7 mouse cellular contexts compared by ENCODE assay signal in genomic region chr10:40256716-40257115, GRCm38 (mm10). TPM values are rescaled to one million over a fixed set of nuclear protein-coding genes. Genes with fewer than 3 reads are reported as not detected.
A peak's percentile ranks its signal among the peaks of the same experiment; 100 is the strongest.
DNase-seq lines count a peak whose midpoint lies in the region; ATAC-seq and TF ChIP-seq lines count a peak whose summit lies in the region.

No protein-coding gene starts in this region.

- 1% methylated on average over 5 of the region's 5 CpGs for WGBS in cerebellum, adult 2 months
- WGBS in forebrain, embryonic 16.5 days, result 2% methylated on average over 5 of the region's 5 CpGs
- WGBS in hindbrain, embryonic 11.5 days, result 5% methylated on average over 5 of the region's 5 CpGs

- TF ChIP-seq POLR2A in cerebellum, adult 2 months (IDR thresholded peaks at IDR 0.05; ENCODE audit: borderline replicate concordance, insufficient read depth, low read length), result no peak

- CTCF ChIA-PET in Patski (lab: Charles Lee), result interaction anchor here (0.9 kb wide), 1 partner anchor 44 kb away, joined by 3 read pairs; no protein-coding TSS in a partner anchor

- ATAC-seq in Patski, result peak; percentile 3
- ATAC-seq in forebrain, embryonic 16.5 days, result peak; percentile 76
- peak; percentile 75 for ATAC-seq in hindbrain, embryonic 11.5 days (ENCODE audit: low FRiP score)
- peak; percentile 28 for ATAC-seq in megakaryocyte progenitor cell, adult 5-6 weeks (replicated peaks; ENCODE audit: poor library complexity)

- no peak for DNase-seq in Patski (ENCODE audit: low read depth, low spot score)
- DNase-seq in cerebellum, adult 2 months, result peak; percentile 41 to 49
- DNase-seq in hindbrain, embryonic 11.5 days (ENCODE audit: low spot score), result peak; percentile 77
- peak; percentile 45 to 49 for DNase-seq in left cerebral cortex, postnatal 14 days (ENCODE audit: low spot score in 2 of 2)
- DNase-seq in right cerebral cortex, postnatal 4 days, result peak; percentile 32

- H3K4me3 ChIP-seq in cerebellum, adult 2 months (replicated peaks; ENCODE audit: insufficient read depth, low read depth, low read length), result peak overlapping the region; percentile 42
- peak overlapping the region; percentile 73 for H3K4me3 ChIP-seq in forebrain, embryonic 16.5 days (replicated peaks; ENCODE audit: low read length)
- peak overlapping the region; percentile 58 for H3K4me3 ChIP-seq in hindbrain, embryonic 11.5 days (ENCODE audit: low read depth, low read length)

- H3K9ac ChIP-seq in forebrain, embryonic 16.5 days (replicated peaks; ENCODE audit: low read depth, low read length), result peak overlapping the region; percentile 82
- peak overlapping the region; percentile 85 for H3K9ac ChIP-seq in hindbrain, embryonic 11.5 days (ENCODE audit: low read depth, low read length)

- intact Hi-C loops in left cerebral cortex, postnatal 14 days (cut with DNase I), result no loop called here

- no peaks in the 10 kb centered on the region for H3K9me3 ChIP-seq in forebrain, embryonic 16.5 days (ENCODE audit: control insufficient read depth, low read length)
- no peaks in the 10 kb centered on the region for H3K9me3 ChIP-seq in hindbrain, embryonic 11.5 days (ENCODE audit: control insufficient read depth, low read length)

- H3K27ac ChIP-seq in cerebellum, adult 2 months (ENCODE audit: insufficient read depth, low read length), result no peak overlapping the region
- H3K27ac ChIP-seq in forebrain, embryonic 16.5 days (ENCODE audit: low read length), result peak overlapping the region; percentile 90
- H3K27ac ChIP-seq in hindbrain, embryonic 11.5 days (ENCODE audit: low read depth, low read length), result peak overlapping the region; percentile 78; the same call in 1 of the 2 replicates

- POLR2A ChIA-PET in Patski (lab: Charles Lee), result interaction anchor here (1.3 kb wide), 1 partner anchor 267 kb away, joined by 4 read pairs; no protein-coding TSS in a partner anchor

- in situ Hi-C loops in Patski (cut with MboI; ENCODE audit: low pct_unique_long_range_greater_than_20kb), result loop anchor here (5.0 to 25.0 kb wide), 3 partner anchors 91 to 631 kb away; partner anchors contain the start of genes Cdc40 and Wasf1

- H3K36me3 ChIP-seq in forebrain, embryonic 16.5 days (ENCODE audit: control insufficient read depth, insufficient read depth), result peaks cover 5% of the 10 kb centered on the region; the same call in 1 of the 2 replicates
- no peaks in the 10 kb centered on the region for H3K36me3 ChIP-seq in hindbrain, embryonic 11.5 days (ENCODE audit: control insufficient read depth, insufficient read depth, low read length)

- no peak for TF ChIP-seq CTCF in Patski (IDR thresholded peaks at IDR 0.05)
- no peak for TF ChIP-seq CTCF in cerebellum, adult 2 months (IDR thresholded peaks at IDR 0.05; ENCODE audit: borderline replicate concordance, insufficient read depth, low read depth, low read length)

- H3K4me2 ChIP-seq in forebrain, embryonic 16.5 days (ENCODE audit: low read length), result peak overlapping the region; percentile 71
- H3K4me2 ChIP-seq in hindbrain, embryonic 11.5 days (replicated peaks; ENCODE audit: low read depth, low read length), result peak overlapping the region; percentile 42

- H3K4me1 ChIP-seq in cerebellum, adult 2 months (ENCODE audit: control insufficient read depth, insufficient read depth, low read length), result peaks cover 4% of the 10 kb centered on the region
- H3K4me1 ChIP-seq in forebrain, embryonic 16.5 days (replicated peaks; ENCODE audit: control insufficient read depth, insufficient read depth, low read length), result peaks cover 6% of the 10 kb centered on the region
- H3K4me1 ChIP-seq in hindbrain, embryonic 11.5 days (replicated peaks; ENCODE audit: control insufficient read depth, insufficient read depth, low read length), result no peaks in the 10 kb centered on the region

- no peaks in the 10 kb centered on the region for H3K27me3 ChIP-seq in Patski
- H3K27me3 ChIP-seq in cerebellum, adult 2 months (ENCODE audit: control insufficient read depth, insufficient read depth, low read length), result no peaks in the 10 kb centered on the region
- no peaks in the 10 kb centered on the region for H3K27me3 ChIP-seq in forebrain, embryonic 16.5 days (replicated peaks; ENCODE audit: control insufficient read depth, insufficient read depth, low read length)
- no peaks in the 10 kb centered on the region for H3K27me3 ChIP-seq in hindbrain, embryonic 11.5 days (ENCODE audit: control insufficient read depth, insufficient read depth, low read length)

RNA-seq across cellular contexts. Expression of gene Gtf3c6, which starts 1.2 kb away (rescaled TPM):
- 92.1 TPM for polyA plus RNA-seq in Patski (2021)
- 28.1 and 33.2 TPM in 2 replicates for polyA plus RNA-seq in cerebellum, adult 2 months (2012; rRNA removed)
- polyA plus RNA-seq in forebrain, embryonic 16.5 days (2015; fragmentation: Nextera tagmentation; extraction: Ambion mirVana), result 85.4 and 88.5 TPM in 2 replicates
- polyA plus RNA-seq in hindbrain, embryonic 11.5 days (2014; fragmentation: Nextera tagmentation; extraction: Ambion mirVana), result 151 and 155 TPM in 2 replicates
- total RNA-seq in left cerebral cortex, postnatal 14 days (2021), result 10 to 100 TPM; 19.2 to 21.3 TPM
- 69.0 and 87.6 TPM in 2 replicates for total RNA-seq in megakaryocyte progenitor cell, adult 5-6 weeks (2015)
- 219 and 265 TPM in 2 replicates for total RNA-seq in megakaryocyte progenitor cell, adult 5-6 weeks (2017)

RNA-seq across cellular contexts. Expression of gene Rpf2, which starts 9.9 kb away (rescaled TPM):
- polyA plus RNA-seq in Patski (2021), result 40.5 TPM
- polyA plus RNA-seq in cerebellum, adult 2 months (2012; rRNA removed), result 13.8 and 15.1 TPM in 2 replicates
- 76.7 and 80.5 TPM in 2 replicates for polyA plus RNA-seq in forebrain, embryonic 16.5 days (2015; fragmentation: Nextera tagmentation; extraction: Ambion mirVana)
- 89.6 and 94.0 TPM in 2 replicates for polyA plus RNA-seq in hindbrain, embryonic 11.5 days (2014; fragmentation: Nextera tagmentation; extraction: Ambion mirVana)
- 10 to 100 TPM; 20.4 to 25.6 TPM for total RNA-seq in left cerebral cortex, postnatal 14 days (2021)
- total RNA-seq in megakaryocyte progenitor cell, adult 5-6 weeks (2015), result 97.3 and 109 TPM in 2 replicates
- 184 and 213 TPM in 2 replicates for total RNA-seq in megakaryocyte progenitor cell, adult 5-6 weeks (2017)

RNA-seq across cellular contexts. Expression of gene Amd1, which starts 45.3 kb away (rescaled TPM):
- polyA plus RNA-seq in Patski (2021), result 56.5 TPM
- polyA plus RNA-seq in cerebellum, adult 2 months (2012; rRNA removed), result 113 and 114 TPM in 2 replicates
- polyA plus RNA-seq in forebrain, embryonic 16.5 days (2015; fragmentation: Nextera tagmentation; extraction: Ambion mirVana), result 46.3 and 47.0 TPM in 2 replicates
- 82.2 and 89.7 TPM in 2 replicates for polyA plus RNA-seq in hindbrain, embryonic 11.5 days (2014; fragmentation: Nextera tagmentation; extraction: Ambion mirVana)
- 10 to 100 TPM; 60.2 to 61.9 TPM for total RNA-seq in left cerebral cortex, postnatal 14 days (2021)
- 153 and 160 TPM in 2 replicates for total RNA-seq in megakaryocyte progenitor cell, adult 5-6 weeks (2015)
- total RNA-seq in megakaryocyte progenitor cell, adult 5-6 weeks (2017), result 170 and 202 TPM in 2 replicates

Comparison
In these comparisons a context has a peak if more than half of its experiments do, and no peak if none do; other contexts are left out.
1. ATAC-seq: peak in every context shown above with its lines; median percentile 76 in forebrain, embryonic 16.5 days; 75 in hindbrain, embryonic 11.5 days; 28 in megakaryocyte progenitor cell, adult 5-6 weeks; 3 in Patski.